Comparison of ENCODE assay signal across 15 mouse cellular contexts in the genomic region with DNA sequence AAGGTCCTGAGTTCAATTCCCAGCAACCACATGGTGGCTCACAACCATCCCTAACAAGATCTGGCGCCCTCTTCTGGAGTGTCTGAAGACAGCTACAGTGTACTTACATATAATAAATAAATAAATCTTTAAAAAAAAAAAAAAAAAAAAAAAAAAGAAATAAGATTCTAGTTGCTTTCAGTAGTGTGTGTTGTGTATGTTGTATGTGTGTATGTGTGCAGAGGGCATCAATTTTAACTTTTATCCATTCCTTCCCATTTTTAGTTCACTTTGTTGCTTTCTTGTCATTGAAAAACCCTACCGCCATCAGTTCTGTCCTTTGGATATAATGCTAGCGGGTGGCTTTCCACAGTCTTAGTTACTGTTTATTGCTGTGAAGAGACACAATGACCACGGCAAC. TPM values are rescaled to one million over a fixed set of nuclear protein-coding genes. Genes with fewer than 3 reads are reported as not detected.
"Had no signal": no experiment of that assay in that cellular context is flagged by ENCODE, and none has a peak within 500 bp of the region (broad histone marks: within the 10 kb centered on the region; RNA-seq: fewer than 3 reads in every experiment).

No protein-coding gene starts in this region.

RNA-seq across cellular contexts. Expression of a gene that starts 54.2 kb away (rescaled TPM):
- total RNA-seq: common myeloid progenitor, adult 5-6 weeks; forebrain, postnatal 0 days; granulocyte monocyte progenitor cell, adult 5-6 weeks had no signal
- polyA plus RNA-seq: embryonic facial prominence, embryonic 10.5 days; embryonic facial prominence, embryonic 11.5 days; embryonic facial prominence, embryonic 13.5 days; embryonic facial prominence, embryonic 14.5 days; erythroblast, embryonic 14.5 days; forebrain, embryonic 10.5 days; forebrain, embryonic 11.5 days; forebrain, embryonic 12.5 days; forebrain, embryonic 13.5 days; forebrain, embryonic 14.5 days; forebrain, embryonic 15.5 days; forebrain, embryonic 16.5 days; forebrain, postnatal 0 days had no signal
